Mouse (Mus musculus) midbrain, embryonic 10.5 days (tissue): ENCODE measurements around the gene Bclaf1. TPM values are rescaled to one million over a fixed set of nuclear protein-coding genes. Genes with fewer than 3 reads are reported as not detected.

Source experiments
- DNase-seq: peaks from one replicate; pipeline ENCODE4 v3.0.0-alpha.2; 2017; ENCODE audit warnings: low spot score
- H3K27ac ChIP-seq: fragments of 300-500 bp; sonication (generic); replicated peaks from 2 replicates; pipeline ENCODE4 v1.5.1; 2016; ENCODE audit warnings: mild to moderate bottlenecking
- H3K27me3 ChIP-seq: fragments of 300-500 bp; sonication (generic); 2 replicates; pipeline ENCODE4 v1.6.1; 2016; ENCODE audit warnings: low read depth, mild to moderate bottlenecking; ENCODE audit not compliant: poor library complexity, severe bottlenecking
- H3K36me3 ChIP-seq: fragments of 300-500 bp; sonication (generic); 2 replicates; pipeline ENCODE4 v1.6.1; 2016; ENCODE audit warnings: mild to moderate bottlenecking, moderate library complexity
- H3K4me1 ChIP-seq: fragments of 300-500 bp; sonication (generic); 2 replicates; pipeline ENCODE4 v1.6.1; 2016
- H3K4me3 ChIP-seq: fragments of 300-500 bp; sonication (generic); 2 replicates; pipeline ENCODE4 v1.5.1; 2016; ENCODE audit warnings: mild to moderate bottlenecking, moderate library complexity
- H3K9me3 ChIP-seq: fragments of 300-500 bp; sonication (generic); replicated peaks from 2 replicates; pipeline ENCODE4 v1.6.1; 2016; ENCODE audit warnings: mild to moderate bottlenecking
- whole genome bisulfite sequencing: fragments of 180-500 bp; shearing (Covaris S2); methylation state at CpG from one replicate; pipeline ENCODE4 v1.1.7; 2016; 5-methylcytosine and 5-hydroxymethylcytosine counted together
- polyA plus RNA-seq: library from polyadenylated mRNA; unstranded; fragments of >200 nt; fragmentation: Nextera tagmentation; extraction: Ambion mirVana; gene quantifications from 2 replicates; pipeline ENCODE4 v1.2.1, GENCODE M21; 2016

Bclaf1 gene
- polyA plus RNA-seq, 1 experiment from 2014 or later = 154 TPM

DNA sequence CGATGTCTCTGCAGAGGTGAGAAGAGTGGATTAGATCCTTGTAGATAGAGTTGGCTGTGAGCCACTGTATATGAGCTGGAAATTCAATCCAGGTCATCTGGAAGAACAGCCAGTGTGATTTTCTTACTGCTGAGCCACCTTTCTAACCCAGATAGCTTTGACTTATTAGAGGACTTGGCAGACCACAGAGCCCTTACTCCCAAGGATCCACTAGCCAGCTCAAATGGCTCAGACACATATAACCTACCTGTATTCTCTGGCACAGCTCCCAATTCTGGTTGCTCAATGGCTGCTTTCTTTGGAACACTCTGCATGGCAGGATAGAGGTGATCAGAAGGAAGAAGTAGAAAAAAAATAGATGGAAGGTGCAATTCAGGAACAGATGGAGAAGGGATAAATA is 33.5 kb downstream of the Bclaf1 start:
- H3K4me3 ChIP-seq = no peak overlapping the region
- H3K27me3 ChIP-seq = no peaks in the 10 kb centered on the region
- DNase-seq = no peak
- H3K36me3 ChIP-seq = peaks cover 58% of the 10 kb centered on the region
- WGBS = 92% methylated on average over 1 of the region's 1 CpGs
- H3K27ac ChIP-seq = no peak overlapping the region
- H3K9me3 ChIP-seq = no peaks in the 10 kb centered on the region
- peaks cover 15% of the 10 kb centered on the region for H3K4me1 ChIP-seq

DNA sequence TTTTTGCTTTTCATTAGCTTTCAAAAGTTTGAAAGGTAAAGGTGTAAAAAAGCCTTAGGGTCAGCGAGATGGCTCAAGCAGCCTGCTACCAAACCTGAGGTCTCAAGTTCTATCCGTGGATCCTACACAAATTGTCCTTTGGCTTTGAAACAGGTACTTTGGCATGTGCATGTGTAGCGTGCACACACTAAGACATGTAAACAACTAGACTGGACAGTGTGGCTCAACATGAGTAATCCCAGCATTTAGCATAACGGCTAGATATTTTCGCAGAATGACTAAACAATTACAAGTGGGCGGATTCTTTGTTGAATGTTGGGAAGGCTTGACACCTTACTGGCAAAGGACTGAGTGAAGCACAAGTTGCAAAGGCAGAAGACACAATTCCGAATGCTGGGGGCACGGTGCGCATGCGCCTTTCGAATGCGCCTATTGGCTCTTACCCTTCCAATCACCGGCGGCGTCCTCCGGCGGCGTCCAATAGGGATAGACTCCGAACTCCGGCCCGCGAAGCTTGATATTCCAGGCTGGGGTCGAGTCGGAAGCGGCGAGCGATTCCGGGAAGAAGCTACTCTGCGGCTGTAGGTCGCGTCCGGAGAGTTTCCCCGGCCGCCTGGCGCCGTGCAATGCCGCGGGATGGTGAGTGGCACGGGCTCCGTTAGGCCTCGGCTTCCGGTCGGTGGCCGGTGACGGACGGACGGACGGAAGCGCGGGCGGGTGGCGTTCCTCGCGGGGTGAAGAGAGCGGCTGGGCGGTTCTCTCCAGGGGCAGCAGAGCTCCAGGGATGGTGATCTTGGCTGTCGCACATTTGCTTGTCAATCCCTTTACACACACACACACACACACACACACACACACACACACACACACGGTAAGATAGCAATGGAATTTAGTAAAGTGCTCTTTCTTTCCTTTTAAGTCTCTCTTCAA is 35.3 kb downstream of the Bclaf1 start, which contains the start of gene Mtfr2:
Gene Mtfr2 (plus strand): TSS at position 486 of the 930 bp plus-strand sequence.
- Histone ChIP-seq H3K36me3 (peaks cover 52% of the 10 kb centered on the region), H3K27ac (peak within 1 kb of the TSS; percentile 89), H3K27me3 (no peaks in the 10 kb centered on the region), H3K9me3 (no peaks in the 10 kb centered on the region), H3K4me3 (peak within 1 kb of the TSS; percentile 79), H3K4me1 (peaks cover 15% of the 10 kb centered on the region)
- peak; percentile 95 for DNase-seq
- WGBS = 2% methylated on average over 58 of the region's 58 CpGs

GRCm38 (mm10) chr10:20348894-20349293 is 36.6 kb downstream of the Bclaf1 start:
- H3K4me3 ChIP-seq = peak overlapping the region; percentile 79; the same call in 1 of the 2 replicates
- no peak for DNase-seq
- 94% methylated on average over 2 of the region's 2 CpGs for WGBS

GRCm38 (mm10) chr10:20361542-20362449 is 49.5 kb downstream of the Bclaf1 start:
- Histone ChIP-seq H3K36me3 (peaks cover 36% of the 10 kb centered on the region), H3K4me3 (no peak overlapping the region), H3K27me3 (no peaks in the 10 kb centered on the region), H3K9me3 (no peaks in the 10 kb centered on the region; the same call in 1 of the 2 replicates), H3K4me1 (no peaks in the 10 kb centered on the region), H3K27ac (no peak overlapping the region)
- DNase-seq = no peak
- 67% methylated on average over 10 of the region's 10 CpGs for WGBS

More at GRCm38 (mm10) chr10:20348894-20349293, 36.6 kb downstream of the Bclaf1 start:
- peaks cover 15% of the 10 kb centered on the region for H3K4me1 ChIP-seq
- peaks cover 39% of the 10 kb centered on the region for H3K36me3 ChIP-seq
- H3K27me3 ChIP-seq = no peaks in the 10 kb centered on the region
- H3K9me3 ChIP-seq = no peaks in the 10 kb centered on the region
- no peak overlapping the region for H3K27ac ChIP-seq

- Histone ChIP-seq H3K4me1 (no peaks in the 10 kb centered on the region), H3K36me3 (peaks cover 28% of the 10 kb centered on the region), H3K27ac (no peak overlapping the region), H3K27me3 (no peaks in the 10 kb centered on the region), H3K9me3 (peaks cover 8% of the 10 kb centered on the region; the same call in 1 of the 2 replicates), H3K4me3 (no peak overlapping the region)
- 73% methylated on average over 4 of the region's 4 CpGs for WGBS
- DNase-seq = no peak
These were observed 50.3 kb downstream of the Bclaf1 start for GRCm38 (mm10) chr10:20362450-20363118.

GRCm38 (mm10) chr10:20372046-20372445 is 59.8 kb downstream of the Bclaf1 start:
- no peak overlapping the region for H3K4me3 ChIP-seq
- H3K27ac ChIP-seq = no peak overlapping the region
- H3K4me1 ChIP-seq = no peaks in the 10 kb centered on the region
- no peaks in the 10 kb centered on the region for H3K36me3 ChIP-seq
- no peak for DNase-seq
- no peaks in the 10 kb centered on the region for H3K27me3 ChIP-seq
- 92% methylated on average over 5 of the region's 5 CpGs for WGBS
- peaks cover 9% of the 10 kb centered on the region; the same call in 1 of the 2 replicates for H3K9me3 ChIP-seq

GRCm38 (mm10) chr10:20377621-20378020 is 65.4 kb downstream of the Bclaf1 start:
- Histone ChIP-seq H3K9me3 (no peaks in the 10 kb centered on the region), H3K36me3 (no peaks in the 10 kb centered on the region), H3K27ac (no peak overlapping the region), H3K27me3 (no peaks in the 10 kb centered on the region), H3K4me1 (peaks cover 5% of the 10 kb centered on the region), H3K4me3 (no peak overlapping the region)
- WGBS = 94% methylated on average over 9 of the region's 9 CpGs
- DNase-seq = no peak

- H3K4me1 ChIP-seq = peaks cover 10% of the 10 kb centered on the region
- WGBS = 82% methylated on average over 9 of the region's 9 CpGs
- no peaks in the 10 kb centered on the region for H3K27me3 ChIP-seq
- no peaks in the 10 kb centered on the region for H3K36me3 ChIP-seq
- no peak overlapping the region for H3K4me3 ChIP-seq
- H3K9me3 ChIP-seq = no peaks in the 10 kb centered on the region
- no peak overlapping the region for H3K27ac ChIP-seq
- no peak for DNase-seq
These were observed 66.9 kb downstream of the Bclaf1 start for GRCm38 (mm10) chr10:20379071-20379735.

DNA sequence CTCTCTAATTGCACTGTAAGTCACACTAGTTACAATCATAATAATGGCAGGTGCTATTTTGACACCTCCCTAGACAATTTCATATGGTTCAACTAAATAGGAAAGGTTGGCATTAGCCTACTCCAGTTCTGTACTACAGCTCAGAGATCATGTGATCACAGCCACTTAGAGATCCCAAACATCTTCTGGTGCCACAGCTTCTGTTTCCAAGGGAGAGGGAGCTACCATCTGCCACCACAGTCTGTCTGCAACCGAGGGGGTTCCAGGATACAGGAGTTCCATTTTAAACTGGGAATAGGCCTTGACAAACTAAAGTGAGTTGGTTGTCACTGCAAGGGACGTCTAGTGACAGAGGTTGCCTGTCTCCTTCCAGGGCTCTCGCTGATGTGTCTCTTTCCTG is 68.5 kb downstream of the Bclaf1 start:
- H3K27ac ChIP-seq = no peak overlapping the region
- H3K27me3 ChIP-seq = no peaks in the 10 kb centered on the region
- peaks cover 10% of the 10 kb centered on the region for H3K4me1 ChIP-seq
- 89% methylated on average over 3 of the region's 3 CpGs for WGBS
- H3K9me3 ChIP-seq = no peaks in the 10 kb centered on the region
- H3K4me3 ChIP-seq = no peak overlapping the region
- DNase-seq = no peak
- no peaks in the 10 kb centered on the region for H3K36me3 ChIP-seq

GRCm38 (mm10) chr10:20381352-20381751 is 69.1 kb downstream of the Bclaf1 start:
- Histone ChIP-seq H3K4me1 (peaks cover 10% of the 10 kb centered on the region), H3K27me3 (no peaks in the 10 kb centered on the region), H3K9me3 (no peaks in the 10 kb centered on the region), H3K27ac (no peak overlapping the region), H3K4me3 (no peak overlapping the region), H3K36me3 (no peaks in the 10 kb centered on the region)
- DNase-seq = no peak
- 83% methylated on average over 3 of the region's 3 CpGs for WGBS

GRCm38 (mm10) chr10:20382807-20383419 is 70.6 kb downstream of the Bclaf1 start:
- H3K27me3 ChIP-seq = no peaks in the 10 kb centered on the region
- 84% methylated on average over 6 of the region's 6 CpGs for WGBS
- no peak overlapping the region for H3K4me3 ChIP-seq
- no peaks in the 10 kb centered on the region for H3K9me3 ChIP-seq
- H3K27ac ChIP-seq = no peak overlapping the region; the same call in 1 of the 2 replicates
- no peaks in the 10 kb centered on the region for H3K36me3 ChIP-seq
- H3K4me1 ChIP-seq = peaks cover 10% of the 10 kb centered on the region
- no peak for DNase-seq
